8 mouse cellular contexts compared by ENCODE assay signal in genomic region chr17:36167306-36168038, GRCm38 (mm10). TPM values are rescaled to one million over a fixed set of nuclear protein-coding genes. Genes with fewer than 3 reads are reported as not detected.
DNase-seq lines count a peak whose midpoint lies in the region; ATAC-seq lines count a peak whose summit lies in the region.

No protein-coding gene starts in this region.

- H3K36me3 ChIP-seq in liver, embryonic 11.5 days (ENCODE audit: control insufficient read depth, insufficient read depth, low read length): no peaks in the 10 kb centered on the region
- no peaks in the 10 kb centered on the region for H3K36me3 ChIP-seq in neural tube, embryonic 12.5 days

- H3K9me3 ChIP-seq in liver, embryonic 11.5 days (ENCODE audit: control insufficient read depth, low read length): no peaks in the 10 kb centered on the region
- no peaks in the 10 kb centered on the region for H3K9me3 ChIP-seq in neural tube, embryonic 12.5 days

- 0 out of 2 replicates have a peak, but pooled peaks cover 3% of the 10 kb centered on the region for H3K4me1 ChIP-seq in liver, embryonic 11.5 days (replicated peaks; ENCODE audit: control insufficient read depth, insufficient read depth, low read length)
- peaks cover 9% of the 10 kb centered on the region; the same call in 1 of the 2 replicates for H3K4me1 ChIP-seq in neural tube, embryonic 12.5 days

- 3% methylated on average over 49 of the region's 51 CpGs for whole genome bisulfite sequencing in liver, embryonic 11.5 days
- WGBS in neural tube, embryonic 12.5 days: 1% methylated on average over 51 of the region's 51 CpGs

- no peak overlapping the region for H3K27ac ChIP-seq in liver, embryonic 11.5 days (ENCODE audit: low read depth, low read length)
- H3K27ac ChIP-seq in neural tube, embryonic 12.5 days: no peak overlapping the region

- peak overlapping the region; percentile 48 for H3K4me2 ChIP-seq in liver, embryonic 11.5 days
- H3K4me2 ChIP-seq in neural tube, embryonic 12.5 days (replicated peaks): peak overlapping the region; percentile 48

- peaks cover 66% of the 10 kb centered on the region for H3K27me3 ChIP-seq in liver, embryonic 11.5 days (replicated peaks; ENCODE audit: control insufficient read depth, insufficient read depth, low read length)
- peaks cover 72% of the 10 kb centered on the region for H3K27me3 ChIP-seq in neural tube, embryonic 12.5 days (replicated peaks)

- ATAC-seq in granulocyte monocyte progenitor cell, adult 5-6 weeks (replicated peaks; ENCODE audit: poor library complexity, severe bottlenecking): peak; percentile 48
- no peak; the same call in 1 of the 2 replicates for ATAC-seq in liver, embryonic 11.5 days (replicated peaks; ENCODE audit: low FRiP score)
- ATAC-seq in neural tube, embryonic 12.5 days (ENCODE audit: low FRiP score, low read depth): no peak

- peak; percentile 20 for DNase-seq in retina, postnatal 1 day
- DNase-seq in retina, embryonic 14.5 days (ENCODE audit: low spot score): no peak
- no peak for DNase-seq in liver, embryonic 11.5 days (ENCODE audit: low spot score)
- no peak for DNase-seq in left cerebral cortex, adult 11 months (ENCODE audit: low spot score)
- no peak for DNase-seq in cerebellum, adult 8-10 months
- no peak for DNase-seq in urinary bladder, postnatal 25 days (ENCODE audit: low spot score)

- H3K9ac ChIP-seq in liver, embryonic 11.5 days (ENCODE audit: low read depth, low read length): no peak overlapping the region
- H3K9ac ChIP-seq in neural tube, embryonic 12.5 days: no peak overlapping the region

- peak overlapping the region; percentile 42 for H3K4me3 ChIP-seq in liver, embryonic 11.5 days (ENCODE audit: low read depth, low read length)
- peak overlapping the region; percentile 16; the same call in 1 of the 2 replicates for H3K4me3 ChIP-seq in neural tube, embryonic 12.5 days

RNA-seq across cellular contexts. Expression of gene Gm8909, which starts 0.9 kb away (rescaled TPM):
- total RNA-seq in granulocyte monocyte progenitor cell, adult 5-6 weeks (2014; fragmentation: Nextera tagmentation): not detected in 2 replicates
- total RNA-seq in granulocyte monocyte progenitor cell, adult 5-6 weeks (2017): not detected in 2 replicates
- polyA plus RNA-seq in liver, embryonic 11.5 days (2014; fragmentation: Nextera tagmentation; extraction: Ambion mirVana): 0.25 and 0.31 TPM in 2 replicates
- polyA plus RNA-seq in neural tube, embryonic 12.5 days (2016; fragmentation: Nextera tagmentation; extraction: Ambion mirVana): 0.25 TPM in 1 of 2 replicates, not detected in the other

RNA-seq across cellular contexts. Expression of gene H2-T3, which starts 22.6 kb away (rescaled TPM):
- total RNA-seq in granulocyte monocyte progenitor cell, adult 5-6 weeks (2014; fragmentation: Nextera tagmentation): not detected in 2 replicates
- not detected in 2 replicates for total RNA-seq in granulocyte monocyte progenitor cell, adult 5-6 weeks (2017)
- not detected in 2 replicates for polyA plus RNA-seq in liver, embryonic 11.5 days (2014; fragmentation: Nextera tagmentation; extraction: Ambion mirVana)
- polyA plus RNA-seq in neural tube, embryonic 12.5 days (2016; fragmentation: Nextera tagmentation; extraction: Ambion mirVana): not detected in 2 replicates

RNA-seq across cellular contexts. Expression of gene Gm7030, which starts 38.2 kb away (rescaled TPM):
- total RNA-seq in granulocyte monocyte progenitor cell, adult 5-6 weeks (2014; fragmentation: Nextera tagmentation): not detected in 2 replicates
- total RNA-seq in granulocyte monocyte progenitor cell, adult 5-6 weeks (2017): not detected in 2 replicates
- polyA plus RNA-seq in liver, embryonic 11.5 days (2014; fragmentation: Nextera tagmentation; extraction: Ambion mirVana): not detected in 2 replicates
- polyA plus RNA-seq in neural tube, embryonic 12.5 days (2016; fragmentation: Nextera tagmentation; extraction: Ambion mirVana): not detected in 2 replicates

RNA-seq across cellular contexts. Expression of gene Gm19684, which starts 46.0 kb away (rescaled TPM):
- 0.58 TPM in 1 of 2 replicates, not detected in the other for total RNA-seq in granulocyte monocyte progenitor cell, adult 5-6 weeks (2014; fragmentation: Nextera tagmentation)
- not detected in 2 replicates for total RNA-seq in granulocyte monocyte progenitor cell, adult 5-6 weeks (2017)
- polyA plus RNA-seq in liver, embryonic 11.5 days (2014; fragmentation: Nextera tagmentation; extraction: Ambion mirVana): not detected in 2 replicates
- polyA plus RNA-seq in neural tube, embryonic 12.5 days (2016; fragmentation: Nextera tagmentation; extraction: Ambion mirVana): not detected in 2 replicates
